Comparison of ENCODE assay signal across 11 mouse cellular contexts in genomic region chr10:42862806-42863205, GRCm38 (mm10). TPM values are rescaled to one million over a fixed set of nuclear protein-coding genes. Genes with fewer than 3 reads are reported as not detected.
DNase-seq lines count a peak whose midpoint lies in the region; ATAC-seq and TF ChIP-seq lines count a peak whose summit lies in the region.
"Had no signal": no experiment of that assay in that cellular context is flagged by ENCODE, and none has a peak within 500 bp of the region (broad histone marks: within the 10 kb centered on the region; RNA-seq: fewer than 3 reads in every experiment).

No protein-coding gene starts in this region.

- WGBS in hindbrain, embryonic 14.5 days: 85% methylated on average over 4 of the region's 4 CpGs
- 88% methylated on average over 4 of the region's 4 CpGs for WGBS in hindbrain, embryonic 11.5 days
- WGBS in midbrain, embryonic 14.5 days: 81% methylated on average over 4 of the region's 4 CpGs
- 91% methylated on average over 4 of the region's 4 CpGs for WGBS in midbrain, embryonic 11.5 days
- WGBS in forebrain, postnatal 0 days: 70% methylated on average over 4 of the region's 4 CpGs
- WGBS in small intestine, adult 2 months: 20% methylated on average over 4 of the region's 4 CpGs

- no peaks in the 10 kb centered on the region for H3K36me3 ChIP-seq in hindbrain, embryonic 14.5 days (replicated peaks; ENCODE audit: control insufficient read depth, insufficient read depth)
- no peaks in the 10 kb centered on the region for H3K36me3 ChIP-seq in hindbrain, embryonic 11.5 days (ENCODE audit: control insufficient read depth, insufficient read depth, low read length)
- H3K36me3 ChIP-seq in midbrain, embryonic 14.5 days (ENCODE audit: control insufficient read depth, insufficient read depth, low read length): no peaks in the 10 kb centered on the region
- H3K36me3 ChIP-seq in midbrain, embryonic 11.5 days (ENCODE audit: control insufficient read depth, insufficient read depth, low read length): no peaks in the 10 kb centered on the region
- no peaks in the 10 kb centered on the region for H3K36me3 ChIP-seq in forebrain, postnatal 0 days (ENCODE audit: insufficient read depth)
- no peaks in the 10 kb centered on the region for H3K36me3 ChIP-seq in small intestine, adult 2 months (ENCODE audit: control insufficient read depth, insufficient read depth, low read length)
- H3K36me3 ChIP-seq: embryonic facial prominence, embryonic 12.5 days; liver, embryonic 13.5 days had no signal

- no peak for TF ChIP-seq POLR2A in small intestine, adult 2 months (IDR thresholded peaks at IDR 0.05; ENCODE audit: low read depth, low read length)

- H3K4me2 ChIP-seq in hindbrain, embryonic 14.5 days (replicated peaks): peak overlapping the region; percentile 51
- no peak overlapping the region for H3K4me2 ChIP-seq in hindbrain, embryonic 11.5 days (replicated peaks; ENCODE audit: low read depth, low read length)
- peak overlapping the region; percentile 56 for H3K4me2 ChIP-seq in midbrain, embryonic 14.5 days (ENCODE audit: low read length)
- H3K4me2 ChIP-seq in midbrain, embryonic 11.5 days: no peak overlapping the region
- H3K4me2 ChIP-seq in forebrain, postnatal 0 days (ENCODE audit: low read depth): peak overlapping the region; percentile 62; the same call in 1 of the 2 replicates

- H3K27ac ChIP-seq in hindbrain, embryonic 14.5 days: no peak overlapping the region
- no peak overlapping the region for H3K27ac ChIP-seq in hindbrain, embryonic 11.5 days (ENCODE audit: low read depth, low read length)
- no peak overlapping the region for H3K27ac ChIP-seq in midbrain, embryonic 14.5 days (replicated peaks; ENCODE audit: low read depth, low read length)
- no peak overlapping the region for H3K27ac ChIP-seq in midbrain, embryonic 11.5 days (ENCODE audit: low read depth, low read length)
- no peak overlapping the region for H3K27ac ChIP-seq in forebrain, postnatal 0 days (ENCODE audit: low read depth, low read length)
- peak overlapping the region; percentile 17; the same call in 1 of the 2 replicates for H3K27ac ChIP-seq in small intestine, adult 2 months (ENCODE audit: insufficient read depth, low read depth, low read length)
- H3K27ac ChIP-seq: embryonic facial prominence, embryonic 12.5 days; liver, embryonic 13.5 days had no signal

- no peaks in the 10 kb centered on the region for H3K9me3 ChIP-seq in hindbrain, embryonic 14.5 days (ENCODE audit: control insufficient read depth, low read length)
- no peaks in the 10 kb centered on the region for H3K9me3 ChIP-seq in hindbrain, embryonic 11.5 days (ENCODE audit: control insufficient read depth, low read length)
- H3K9me3 ChIP-seq in midbrain, embryonic 14.5 days (ENCODE audit: control insufficient read depth, low read length): no peaks in the 10 kb centered on the region
- H3K9me3 ChIP-seq in midbrain, embryonic 11.5 days (ENCODE audit: control insufficient read depth, low read length): no peaks in the 10 kb centered on the region
- no peaks in the 10 kb centered on the region for H3K9me3 ChIP-seq in forebrain, postnatal 0 days (ENCODE audit: low read length)
- H3K9me3 ChIP-seq: embryonic facial prominence, embryonic 12.5 days; liver, embryonic 13.5 days had no signal

- 0 out of 2 replicates have a peak overlapping the region, but pooled peaks have one; percentile 17 for H3K4me3 ChIP-seq in hindbrain, embryonic 14.5 days (replicated peaks; ENCODE audit: low read length)
- no peak overlapping the region for H3K4me3 ChIP-seq in hindbrain, embryonic 11.5 days (ENCODE audit: low read depth, low read length)
- no peak overlapping the region for H3K4me3 ChIP-seq in midbrain, embryonic 14.5 days (replicated peaks; ENCODE audit: low read depth, low read length)
- no peak overlapping the region for H3K4me3 ChIP-seq in midbrain, embryonic 11.5 days (ENCODE audit: low read depth, low read length)
- no peak overlapping the region for H3K4me3 ChIP-seq in forebrain, postnatal 0 days (ENCODE audit: low read depth, low read length)
- no peak overlapping the region for H3K4me3 ChIP-seq in small intestine, adult 2 months (ENCODE audit: low read depth, low read length)

- no peak for TF ChIP-seq CTCF in forebrain, postnatal 0 days (IDR thresholded peaks at IDR 0.05; ENCODE audit: low read depth)
- TF ChIP-seq CTCF in small intestine, adult 2 months (IDR thresholded peaks at IDR 0.05; ENCODE audit: extremely low read depth, insufficient read length, insufficient replicate concordance, low read depth, low read length): no peak

- H3K4me1 ChIP-seq in hindbrain, embryonic 14.5 days (replicated peaks; ENCODE audit: control insufficient read depth, insufficient read depth, low read length): peaks cover 28% of the 10 kb centered on the region
- H3K4me1 ChIP-seq in hindbrain, embryonic 11.5 days (replicated peaks; ENCODE audit: control insufficient read depth, insufficient read depth, low read length): peaks cover 7% of the 10 kb centered on the region
- H3K4me1 ChIP-seq in midbrain, embryonic 14.5 days (ENCODE audit: control insufficient read depth, insufficient read depth, low read length): peaks cover 49% of the 10 kb centered on the region
- peaks cover 5% of the 10 kb centered on the region for H3K4me1 ChIP-seq in midbrain, embryonic 11.5 days (ENCODE audit: control insufficient read depth, insufficient read depth, low read length)
- peaks cover 19% of the 10 kb centered on the region for H3K4me1 ChIP-seq in forebrain, postnatal 0 days (ENCODE audit: insufficient read depth)
- peaks cover 15% of the 10 kb centered on the region for H3K4me1 ChIP-seq in small intestine, adult 2 months (ENCODE audit: control insufficient read depth, insufficient read depth, insufficient read length, low read length)
- H3K4me1 ChIP-seq: liver, embryonic 13.5 days had no signal

- no peak overlapping the region for H3K9ac ChIP-seq in hindbrain, embryonic 14.5 days
- no peak overlapping the region for H3K9ac ChIP-seq in hindbrain, embryonic 11.5 days (ENCODE audit: low read depth, low read length)
- H3K9ac ChIP-seq in midbrain, embryonic 14.5 days (replicated peaks; ENCODE audit: low read length): no peak overlapping the region
- H3K9ac ChIP-seq in midbrain, embryonic 11.5 days (ENCODE audit: low read length): no peak overlapping the region
- H3K9ac ChIP-seq in forebrain, postnatal 0 days: no peak overlapping the region
- H3K9ac ChIP-seq: embryonic facial prominence, embryonic 12.5 days had no signal

- H3K27me3 ChIP-seq in hindbrain, embryonic 14.5 days (ENCODE audit: control insufficient read depth, insufficient read depth, low read length): no peaks in the 10 kb centered on the region
- no peaks in the 10 kb centered on the region for H3K27me3 ChIP-seq in hindbrain, embryonic 11.5 days (ENCODE audit: control insufficient read depth, insufficient read depth, low read length)
- H3K27me3 ChIP-seq in midbrain, embryonic 14.5 days (ENCODE audit: control insufficient read depth, insufficient read depth, low read length): no peaks in the 10 kb centered on the region
- no peaks in the 10 kb centered on the region for H3K27me3 ChIP-seq in midbrain, embryonic 11.5 days (ENCODE audit: control insufficient read depth, insufficient read depth, low read length)
- H3K27me3 ChIP-seq in forebrain, postnatal 0 days (ENCODE audit: insufficient read depth, low read length): no peaks in the 10 kb centered on the region
- no peaks in the 10 kb centered on the region for H3K27me3 ChIP-seq in small intestine, adult 2 months (ENCODE audit: control insufficient read depth, insufficient read depth, low read length)
- H3K27me3 ChIP-seq: embryonic facial prominence, embryonic 12.5 days had no signal

- no peak for ATAC-seq in hindbrain, embryonic 14.5 days (ENCODE audit: low FRiP score)
- ATAC-seq in hindbrain, embryonic 11.5 days (ENCODE audit: low FRiP score): no peak
- no peak for ATAC-seq in midbrain, embryonic 14.5 days (ENCODE audit: low FRiP score, low TSS enrichment)
- ATAC-seq in midbrain, embryonic 11.5 days (ENCODE audit: low FRiP score): no peak
- no peak for ATAC-seq in forebrain, postnatal 0 days
- ATAC-seq in megakaryocyte-erythroid progenitor cell, adult 5-6 weeks (replicated peaks; ENCODE audit: low FRiP score, low TSS enrichment, poor library complexity, severe bottlenecking): no peak

- DNase-seq in hindbrain, embryonic 14.5 days (ENCODE audit: low spot score): no peak
- DNase-seq in hindbrain, embryonic 11.5 days (ENCODE audit: low spot score): no peak
- DNase-seq in midbrain, embryonic 14.5 days: peak; percentile 10
- no peak for DNase-seq in midbrain, embryonic 11.5 days (ENCODE audit: low spot score, missing footprints)
- no peak for DNase-seq in forebrain, postnatal 0 days
- no peak for DNase-seq in frontal cortex, postnatal 10 days (ENCODE audit: low spot score in 2 of 2)
- DNase-seq: liver, embryonic 13.5 days; right cerebral cortex, postnatal 14 days had no signal

RNA-seq across cellular contexts. Expression of gene Scml4, which starts 2.6 kb away (rescaled TPM):
- 9.3 and 13.3 TPM in 2 replicates for polyA plus RNA-seq in hindbrain, embryonic 14.5 days (2014; fragmentation: Nextera tagmentation; extraction: Ambion mirVana)
- polyA plus RNA-seq in hindbrain, embryonic 11.5 days (2014; fragmentation: Nextera tagmentation; extraction: Ambion mirVana): 2.2 and 2.5 TPM in 2 replicates
- 12.8 and 18.2 TPM in 2 replicates for polyA plus RNA-seq in midbrain, embryonic 14.5 days (2014; fragmentation: Nextera tagmentation; extraction: Ambion mirVana)
- polyA plus RNA-seq in midbrain, embryonic 11.5 days (2014; fragmentation: Nextera tagmentation; extraction: Ambion mirVana): 1.1 and 1.4 TPM in 2 replicates
- total RNA-seq in forebrain, postnatal 0 days (2014; rRNA removed): 16.2 and 37.7 TPM in 2 replicates
- polyA plus RNA-seq in forebrain, postnatal 0 days (2015; fragmentation: Nextera tagmentation; extraction: Ambion mirVana): 3.6 and 8.5 TPM in 2 replicates
- 6.7 and 12.1 TPM in 2 replicates for polyA plus RNA-seq in small intestine, adult 2 months (2012; rRNA removed)
- 1.5 and 7.1 TPM in 2 replicates for total RNA-seq in megakaryocyte-erythroid progenitor cell, adult 5-6 weeks (2014; fragmentation: Nextera tagmentation)
- 0.99 and 2.4 TPM in 2 replicates for total RNA-seq in megakaryocyte-erythroid progenitor cell, adult 5-6 weeks (2017)

Comparison
In these comparisons a context has a peak if more than half of its experiments do, and no peak if none do; other contexts are left out.
1. H3K4me2 ChIP-seq: peak in hindbrain, embryonic 14.5 days (single experiment), midbrain, embryonic 14.5 days (single experiment) and forebrain, postnatal 0 days (single experiment); none in hindbrain, embryonic 11.5 days (single experiment) and midbrain, embryonic 11.5 days (single experiment).